Comparison of ENCODE assay signal across 10 mouse cellular contexts in genomic region chr11:119940142-119940541, GRCm38 (mm10). TPM values are rescaled to one million over a fixed set of nuclear protein-coding genes. Genes with fewer than 3 reads are reported as not detected.
DNase-seq lines count a peak whose midpoint lies in the region; ATAC-seq lines count a peak whose summit lies in the region.
"Had no signal": no experiment of that assay in that cellular context is flagged by ENCODE, and none has a peak within 500 bp of the region (broad histone marks: within the 10 kb centered on the region; RNA-seq: fewer than 3 reads in every experiment).

No protein-coding gene starts in this region.

- no peaks in the 10 kb centered on the region for H3K36me3 ChIP-seq in kidney, embryonic 14.5 days (ENCODE audit: control insufficient read depth, insufficient read depth, low read length)

- intact Hi-C loops in left cerebral cortex, postnatal 4 days (cut with DNase I): no loop called here

- 23% methylated on average over 11 of the region's 11 CpGs for WGBS in kidney, embryonic 14.5 days

- peak; percentile 76 to 78 for DNase-seq in cerebellum, postnatal 10 days
- no peak for DNase-seq in cerebellum, adult 11-12 months
- no peak for DNase-seq in kidney, postnatal 36 days
- peak; percentile 58 for DNase-seq in right cerebral cortex, adult 18-20 months
- DNase-seq in right cerebral cortex, postnatal 36 days (ENCODE audit: low spot score in 2 of 2): no peak
- DNase-seq in left cerebral cortex, postnatal 4 days: peak; percentile 17
- no peak for DNase-seq in B cell, adult 2 months
- DNase-seq: heart, postnatal 14 days; lung, adult 18-20 months had no signal

- H3K9ac ChIP-seq in kidney, embryonic 14.5 days (ENCODE audit: low read depth, low read length): no peak overlapping the region

- H3K4me2 ChIP-seq in kidney, embryonic 14.5 days (replicated peaks; ENCODE audit: low read depth, low read length): peak overlapping the region; percentile 4; the same call in 1 of the 2 replicates

- H3K27ac ChIP-seq in kidney, embryonic 14.5 days (ENCODE audit: low read depth, low read length): no peak overlapping the region

- H3K4me1 ChIP-seq in kidney, embryonic 14.5 days (ENCODE audit: control insufficient read depth, insufficient read depth, low read length): peaks cover 61% of the 10 kb centered on the region

- H3K4me3 ChIP-seq in kidney, embryonic 14.5 days (ENCODE audit: low read length): no peak overlapping the region

- H3K9me3 ChIP-seq in kidney, embryonic 14.5 days (ENCODE audit: control insufficient read depth, low read length): no peaks in the 10 kb centered on the region

- H3K27me3 ChIP-seq in kidney, embryonic 14.5 days (ENCODE audit: control insufficient read depth, insufficient read depth, low read length): no peaks in the 10 kb centered on the region

- no peak for ATAC-seq in kidney, embryonic 14.5 days (ENCODE audit: low FRiP score, low TSS enrichment)

RNA-seq across cellular contexts. Expression of gene Baiap2, which starts 2.4 kb away (rescaled TPM):
- polyA plus RNA-seq in kidney, embryonic 14.5 days (2014; fragmentation: Nextera tagmentation; extraction: Ambion mirVana): 15.7 and 18.2 TPM in 2 replicates
- 10 to 100 TPM; 71.7 to 72.2 TPM for total RNA-seq in left cerebral cortex, postnatal 4 days (2021)

RNA-seq across cellular contexts. Expression of gene Chmp6, which starts 26.9 kb away (rescaled TPM):
- polyA plus RNA-seq in kidney, embryonic 14.5 days (2014; fragmentation: Nextera tagmentation; extraction: Ambion mirVana): 87.1 and 94.0 TPM in 2 replicates
- total RNA-seq in left cerebral cortex, postnatal 4 days (2021): 10 to 100 TPM; 43.2 to 48.2 TPM

Comparison
In these comparisons a context has a peak if more than half of its experiments do, and no peak if none do; other contexts are left out.
1. DNase-seq: peak in cerebellum, postnatal 10 days (2 of 2), right cerebral cortex, adult 18-20 months (single experiment) and left cerebral cortex, postnatal 4 days (single experiment); none in cerebellum, adult 11-12 months (single experiment), kidney, postnatal 36 days (0 of 2), right cerebral cortex, postnatal 36 days (0 of 2) and B cell, adult 2 months (0 of 2).